Mouse (Mus musculus): ENCODE results near the gene Cenpc1. TPM values are rescaled to one million over a fixed set of nuclear protein-coding genes. Genes with fewer than 3 reads are reported as not detected.

Gene Cenpc1
- polyA plus RNA-seq, 1 experiment from 2014 or later: 39.6 TPM

DNA sequence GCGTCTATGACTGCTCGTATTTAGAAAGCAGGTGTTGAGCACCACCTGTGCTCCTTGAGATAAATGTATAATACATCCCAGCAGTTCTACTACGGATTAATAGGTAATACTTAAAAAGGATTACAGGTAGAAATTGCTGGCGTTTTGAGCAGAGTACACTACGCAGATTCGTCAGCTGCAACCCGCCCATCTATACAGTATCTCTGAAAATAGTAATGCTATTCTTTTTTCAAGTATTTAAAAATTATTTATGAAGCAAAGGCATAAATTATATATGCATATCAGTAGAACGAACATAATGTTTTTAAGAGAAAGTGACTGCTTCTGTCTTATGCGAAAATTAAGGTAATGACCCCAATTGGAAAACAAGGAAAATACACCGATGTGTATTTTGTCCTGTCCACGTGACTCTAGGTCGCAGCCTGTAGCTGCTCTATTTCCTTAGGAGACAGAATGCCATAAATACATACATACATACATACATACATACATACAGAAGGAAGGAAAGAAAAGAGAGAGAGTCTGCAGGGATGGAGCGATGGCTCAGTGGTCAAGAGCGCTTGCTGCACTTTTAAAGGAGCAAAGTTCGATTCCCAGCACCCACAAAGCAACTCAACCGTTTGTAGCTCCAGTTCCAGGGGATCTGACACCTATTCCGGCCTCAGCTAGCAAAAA, 630 bp upstream of the Cenpc1 start:
- Histone ChIP-seq H3K4me1 (ENCODE audit: control insufficient read depth, insufficient read depth, low read length) (no peaks in the 10 kb centered on the region), H3K4me2 (replicated peaks; ENCODE audit: low read depth, low read length) (peak overlapping the region; percentile 65), H3K9me3 (ENCODE audit: control insufficient read depth, low read length) (no peaks in the 10 kb centered on the region), H3K4me3 (ENCODE audit: low read length) (peak overlapping the region; percentile 79), H3K9ac (ENCODE audit: low read depth, low read length) (peak overlapping the region; percentile 42; the same call in 1 of the 2 replicates), H3K27ac (ENCODE audit: low read depth, low read length) (peak overlapping the region; percentile 76; the same call in 1 of the 2 replicates), H3K36me3 (ENCODE audit: control insufficient read depth, insufficient read depth, low read length) (no peaks in the 10 kb centered on the region), H3K27me3 (ENCODE audit: control insufficient read depth, insufficient read depth, low read length) (no peaks in the 10 kb centered on the region)
- peak; percentile 68; the same call in 1 of the 2 replicates for ATAC-seq (ENCODE audit: low FRiP score, low TSS enrichment)
- 1% methylated on average over 17 of the region's 17 CpGs for WGBS

DNA sequence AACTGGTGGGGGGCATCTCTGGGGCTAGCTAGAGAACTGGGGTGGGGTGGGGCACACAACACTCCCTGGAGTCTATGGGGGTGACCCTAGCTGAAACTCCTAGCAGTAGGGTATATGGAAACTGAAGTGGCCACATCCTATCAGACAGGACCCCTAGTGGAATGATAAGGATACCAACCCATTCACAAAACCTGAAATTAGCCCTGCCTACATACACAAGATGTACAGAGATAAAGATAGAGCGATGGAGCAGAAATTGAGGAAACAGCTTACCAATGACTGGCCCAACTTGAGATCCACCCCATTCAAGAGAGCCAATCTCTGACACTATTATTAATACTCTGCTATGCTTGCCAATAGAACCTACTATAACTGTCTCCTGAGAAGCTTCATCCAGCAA, 1.9 kb downstream of the Cenpc1 start:
- no peaks in the 10 kb centered on the region for H3K27me3 ChIP-seq (ENCODE audit: control insufficient read depth, insufficient read depth, low read length)
- H3K27ac ChIP-seq (ENCODE audit: low read depth, low read length): no peak overlapping the region
- H3K4me1 ChIP-seq (ENCODE audit: control insufficient read depth, insufficient read depth, low read length): no peaks in the 10 kb centered on the region
- ATAC-seq (ENCODE audit: low FRiP score, low TSS enrichment): no peak
- H3K4me3 ChIP-seq (ENCODE audit: low read length): no peak overlapping the region
- H3K9me3 ChIP-seq (ENCODE audit: control insufficient read depth, low read length): no peaks in the 10 kb centered on the region
- 100% methylated on average over 1 of the region's 1 CpGs for WGBS
- no peak overlapping the region for H3K4me2 ChIP-seq (replicated peaks; ENCODE audit: low read depth, low read length)
- H3K36me3 ChIP-seq (ENCODE audit: control insufficient read depth, insufficient read depth, low read length): peaks cover 3% of the 10 kb centered on the region; the same call in 1 of the 2 replicates
- no peak overlapping the region for H3K9ac ChIP-seq (ENCODE audit: low read depth, low read length)

DNA sequence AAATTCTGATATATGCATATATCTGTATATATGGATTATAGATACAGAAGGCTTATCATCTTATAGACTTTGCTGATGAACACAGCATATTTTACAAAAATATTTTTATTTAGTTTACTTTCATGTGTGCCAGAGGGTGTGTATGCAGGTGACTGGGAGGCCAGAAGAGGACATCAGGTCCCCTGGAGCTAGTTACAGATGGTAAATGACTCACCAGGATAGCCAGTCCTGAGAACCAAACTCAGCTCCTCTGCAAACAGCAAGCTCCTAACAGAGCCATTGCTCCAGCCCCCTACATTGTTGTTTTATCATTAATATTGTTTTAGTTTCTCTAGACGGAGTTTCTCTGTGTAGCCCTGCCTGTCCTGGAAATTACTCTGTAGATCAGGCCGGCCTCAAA, 35.6 kb downstream of the Cenpc1 start:
- peaks cover 48% of the 10 kb centered on the region; the same call in 1 of the 2 replicates for H3K36me3 ChIP-seq (ENCODE audit: control insufficient read depth, insufficient read depth, low read length)
- no peaks in the 10 kb centered on the region for H3K9me3 ChIP-seq (ENCODE audit: control insufficient read depth, low read length)
- H3K27me3 ChIP-seq (ENCODE audit: control insufficient read depth, insufficient read depth, low read length): no peaks in the 10 kb centered on the region
- WGBS: 78% methylated on average over 2 of the region's 2 CpGs
- no peak overlapping the region for H3K4me3 ChIP-seq (ENCODE audit: low read length)
- no peak overlapping the region for H3K9ac ChIP-seq (ENCODE audit: low read depth, low read length)
- H3K27ac ChIP-seq (ENCODE audit: low read depth, low read length): no peak overlapping the region
- no peaks in the 10 kb centered on the region for H3K4me1 ChIP-seq (ENCODE audit: control insufficient read depth, insufficient read depth, low read length)
- no peak overlapping the region for H3K4me2 ChIP-seq (replicated peaks; ENCODE audit: low read depth, low read length)
- no peak for ATAC-seq (ENCODE audit: low FRiP score, low TSS enrichment)

DNA sequence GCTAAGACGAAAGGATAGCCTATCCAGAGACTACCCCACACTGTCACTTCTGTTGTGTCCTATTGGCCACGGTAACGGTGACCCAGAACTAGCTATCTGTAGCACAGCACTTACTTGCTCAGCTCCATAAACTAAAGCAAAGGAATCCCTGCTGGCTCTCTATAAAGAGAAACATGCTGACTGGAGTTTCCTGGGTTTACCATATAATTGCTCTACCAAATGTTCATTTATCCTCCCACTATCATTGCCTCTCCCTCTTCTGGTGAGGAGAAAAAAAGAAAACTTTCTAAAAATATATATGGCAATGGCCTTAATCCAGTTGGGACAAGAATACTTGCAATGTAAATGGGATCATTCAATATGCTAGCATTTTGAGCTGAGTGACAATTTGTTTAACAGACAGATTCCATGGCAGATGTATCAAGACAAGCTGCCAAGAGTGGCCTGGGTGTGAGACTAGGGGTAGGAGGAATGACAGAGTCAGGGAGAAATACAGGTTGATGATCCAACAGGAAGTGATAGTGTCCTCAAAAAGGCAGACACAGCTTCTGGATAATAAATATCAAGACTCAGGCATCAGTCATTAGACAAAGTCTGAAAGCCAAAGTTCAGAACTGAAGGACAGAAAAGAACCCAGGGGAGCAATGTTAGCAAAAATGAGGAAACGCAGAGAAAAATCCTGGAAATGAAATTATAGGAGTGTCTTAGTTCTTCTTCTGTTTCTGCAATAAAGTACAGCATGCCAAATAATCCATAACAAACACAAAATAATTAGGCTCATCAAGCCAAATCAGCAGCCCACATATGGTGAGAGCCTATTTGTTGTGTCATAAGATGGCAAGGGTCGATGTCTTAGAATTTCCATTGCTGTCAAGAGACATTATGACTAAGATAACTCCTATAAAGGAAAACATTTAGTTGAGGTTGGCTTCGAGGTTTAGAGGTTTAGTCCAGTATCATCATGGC, 68.6 kb downstream of the Cenpc1 start:
- no peaks in the 10 kb centered on the region for H3K36me3 ChIP-seq (ENCODE audit: control insufficient read depth, insufficient read depth, low read length)
- H3K27me3 ChIP-seq (ENCODE audit: control insufficient read depth, insufficient read depth, low read length): no peaks in the 10 kb centered on the region
- no peak overlapping the region for H3K4me3 ChIP-seq (ENCODE audit: low read length)
- no peaks in the 10 kb centered on the region for H3K9me3 ChIP-seq (ENCODE audit: control insufficient read depth, low read length)
- no peak overlapping the region for H3K9ac ChIP-seq (ENCODE audit: low read depth, low read length)
- no peaks in the 10 kb centered on the region for H3K4me1 ChIP-seq (ENCODE audit: control insufficient read depth, insufficient read depth, low read length)
- no peak overlapping the region for H3K4me2 ChIP-seq (replicated peaks; ENCODE audit: low read depth, low read length)
- ATAC-seq (ENCODE audit: low FRiP score, low TSS enrichment): no peak
- WGBS: 84% methylated on average over 6 of the region's 6 CpGs
- H3K27ac ChIP-seq (ENCODE audit: low read depth, low read length): no peak overlapping the region

DNA sequence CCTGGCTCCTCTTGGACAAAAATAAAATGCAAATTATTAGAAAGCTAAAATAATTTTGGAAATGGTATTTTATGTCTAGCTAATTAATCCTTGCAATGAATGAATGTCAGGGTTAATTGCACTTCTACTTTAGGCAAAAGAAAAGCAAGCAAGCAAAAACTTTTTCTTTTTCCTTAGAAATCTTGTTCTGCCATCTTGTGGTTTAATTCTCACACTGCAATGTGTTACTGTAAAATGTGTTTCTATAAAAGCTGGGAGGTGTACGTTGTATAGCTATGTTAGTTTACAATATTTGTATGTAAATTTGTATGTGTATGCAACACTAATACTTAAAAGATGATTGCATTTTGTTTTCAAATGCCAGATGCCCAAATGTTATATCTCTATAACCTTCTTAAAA, 70.8 kb downstream of the Cenpc1 start:
- ATAC-seq (ENCODE audit: low FRiP score, low TSS enrichment): no peak
- H3K36me3 ChIP-seq (ENCODE audit: control insufficient read depth, insufficient read depth, low read length): no peaks in the 10 kb centered on the region
- no peak overlapping the region for H3K9ac ChIP-seq (ENCODE audit: low read depth, low read length)
- H3K4me3 ChIP-seq (ENCODE audit: low read length): no peak overlapping the region
- H3K9me3 ChIP-seq (ENCODE audit: control insufficient read depth, low read length): no peaks in the 10 kb centered on the region
- H3K27me3 ChIP-seq (ENCODE audit: control insufficient read depth, insufficient read depth, low read length): no peaks in the 10 kb centered on the region
- no peak overlapping the region for H3K27ac ChIP-seq (ENCODE audit: low read depth, low read length)
- H3K4me1 ChIP-seq (ENCODE audit: control insufficient read depth, insufficient read depth, low read length): no peaks in the 10 kb centered on the region
- no peak overlapping the region for H3K4me2 ChIP-seq (replicated peaks; ENCODE audit: low read depth, low read length)
- 65% methylated on average over 1 of the region's 1 CpGs for WGBS

DNA sequence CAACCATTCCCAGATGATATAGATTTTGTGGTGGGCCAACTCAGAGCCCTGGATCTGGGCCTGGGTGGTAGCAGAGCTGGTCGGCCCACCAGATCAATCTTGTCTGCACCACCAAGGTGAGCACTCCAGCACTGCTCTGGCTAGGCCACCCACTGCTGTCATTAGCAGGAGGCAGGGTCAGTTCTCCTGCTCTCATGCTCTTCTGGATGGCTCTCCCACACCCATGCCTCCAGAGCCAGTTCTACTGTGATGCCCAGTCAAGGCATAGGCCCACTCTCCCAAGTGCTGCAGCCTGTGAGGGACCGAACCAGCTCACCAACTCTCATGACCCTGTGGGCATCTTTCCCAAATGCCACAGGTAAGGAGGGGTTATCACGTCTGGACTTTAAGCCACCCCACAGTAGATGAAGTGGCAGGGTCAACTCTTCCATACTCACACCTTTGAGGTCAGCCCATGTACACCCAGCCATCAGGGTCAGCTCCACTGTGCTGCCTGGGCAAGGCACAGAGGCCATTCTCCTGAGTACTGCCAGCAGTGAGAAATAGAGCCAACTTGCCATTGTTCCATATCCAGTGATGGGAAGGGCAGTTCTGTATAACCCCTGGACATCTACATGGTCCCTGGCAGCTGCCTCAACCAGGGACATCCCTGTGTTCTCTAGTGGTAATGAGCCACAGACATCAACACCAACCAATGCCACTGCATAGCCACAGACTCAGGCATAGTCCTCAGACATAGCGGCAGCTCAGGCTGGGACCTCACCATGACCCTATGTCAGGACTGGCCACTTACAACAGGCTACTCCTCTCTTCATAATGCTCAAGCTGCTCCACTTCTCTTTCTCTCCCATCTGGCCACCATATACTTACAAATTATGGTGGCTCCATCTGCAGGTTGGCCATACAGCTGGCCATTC, 72.3 kb downstream of the Cenpc1 start:
- H3K27ac ChIP-seq (ENCODE audit: low read depth, low read length): no peak overlapping the region
- no peaks in the 10 kb centered on the region for H3K27me3 ChIP-seq (ENCODE audit: control insufficient read depth, insufficient read depth, low read length)
- ATAC-seq (ENCODE audit: low FRiP score, low TSS enrichment): no peak; the same call in 1 of the 2 replicates
- H3K36me3 ChIP-seq (ENCODE audit: control insufficient read depth, insufficient read depth, low read length): no peaks in the 10 kb centered on the region
- H3K9me3 ChIP-seq (ENCODE audit: control insufficient read depth, low read length): no peaks in the 10 kb centered on the region
- H3K4me1 ChIP-seq (ENCODE audit: control insufficient read depth, insufficient read depth, low read length): no peaks in the 10 kb centered on the region
- H3K9ac ChIP-seq (ENCODE audit: low read depth, low read length): no peak overlapping the region
- no peak overlapping the region for H3K4me2 ChIP-seq (replicated peaks; ENCODE audit: low read depth, low read length)
- 92% methylated on average over 4 of the region's 4 CpGs for WGBS
- H3K4me3 ChIP-seq (ENCODE audit: low read length): no peak overlapping the region

DNA sequence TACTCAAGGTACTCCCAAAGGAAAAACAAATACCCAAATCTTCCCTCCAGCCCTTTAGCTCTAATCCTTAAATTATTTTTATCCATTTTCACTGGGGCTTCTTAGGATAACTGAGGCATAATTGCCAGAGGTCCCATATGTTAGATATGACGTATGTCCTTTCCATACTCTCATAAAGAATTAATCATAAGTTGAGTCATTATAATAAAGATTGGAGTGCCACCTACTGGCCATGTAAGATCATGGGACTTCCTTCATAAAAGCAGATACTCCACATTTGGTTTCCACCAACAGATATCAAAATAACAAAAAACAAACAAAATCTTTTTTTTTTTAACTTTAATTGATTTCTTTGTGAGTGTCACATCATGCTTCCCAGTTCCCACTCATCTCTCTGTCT, 73.3 kb downstream of the Cenpc1 start:
- no peak overlapping the region for H3K27ac ChIP-seq (ENCODE audit: low read depth, low read length)
- no peak overlapping the region for H3K4me3 ChIP-seq (ENCODE audit: low read length)
- H3K9ac ChIP-seq (ENCODE audit: low read depth, low read length): no peak overlapping the region
- H3K9me3 ChIP-seq (ENCODE audit: control insufficient read depth, low read length): no peaks in the 10 kb centered on the region
- no peak overlapping the region for H3K4me2 ChIP-seq (replicated peaks; ENCODE audit: low read depth, low read length)
- no peaks in the 10 kb centered on the region for H3K27me3 ChIP-seq (ENCODE audit: control insufficient read depth, insufficient read depth, low read length)
- ATAC-seq (ENCODE audit: low FRiP score, low TSS enrichment): no peak
- 48% methylated on average over 1 of the region's 1 CpGs for WGBS
- H3K4me1 ChIP-seq (ENCODE audit: control insufficient read depth, insufficient read depth, low read length): no peaks in the 10 kb centered on the region
- H3K36me3 ChIP-seq (ENCODE audit: control insufficient read depth, insufficient read depth, low read length): no peaks in the 10 kb centered on the region

DNA sequence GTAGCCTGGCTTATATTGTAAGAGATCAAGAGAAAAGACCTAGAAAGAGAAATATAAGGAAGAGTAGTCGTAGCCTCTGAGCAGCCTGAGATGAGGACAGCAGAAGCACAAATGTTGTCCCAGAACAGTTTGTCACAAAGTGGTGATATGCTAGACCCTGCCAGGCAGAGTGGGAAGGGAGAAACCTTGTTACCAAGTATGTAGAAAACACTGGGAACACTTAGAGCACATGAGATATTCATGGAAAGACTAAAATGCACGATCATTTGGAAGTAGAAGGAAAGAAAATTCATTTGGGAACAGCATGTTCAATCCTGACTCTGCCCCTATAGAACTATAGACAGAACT, 77.9 kb downstream of the Cenpc1 start:
- Histone ChIP-seq H3K9ac (ENCODE audit: low read depth, low read length) (no peak overlapping the region), H3K9me3 (ENCODE audit: control insufficient read depth, low read length) (no peaks in the 10 kb centered on the region), H3K4me3 (ENCODE audit: low read length) (no peak overlapping the region), H3K27me3 (ENCODE audit: control insufficient read depth, insufficient read depth, low read length) (no peaks in the 10 kb centered on the region), H3K36me3 (ENCODE audit: control insufficient read depth, insufficient read depth, low read length) (no peaks in the 10 kb centered on the region), H3K4me1 (ENCODE audit: control insufficient read depth, insufficient read depth, low read length) (no peaks in the 10 kb centered on the region), H3K4me2 (replicated peaks; ENCODE audit: low read depth, low read length) (no peak overlapping the region), H3K27ac (ENCODE audit: low read depth, low read length) (no peak overlapping the region)
- ATAC-seq (ENCODE audit: low FRiP score, low TSS enrichment): no peak
- WGBS: 84% methylated on average over 2 of the region's 2 CpGs
